Mouse (Mus musculus) intestine, embryonic 15.5 days (tissue): ENCODE measurements at regions not wholly inside any gene's neighbourhood (a gene's known extent, or its start where the extent isn't known, plus 50 kb on each side); places are given as distances from the start of the nearest gene placed in this dataset.

ENCODE experiments used
- ATAC-seq: fragments of 200-750 bp; cut with Nextera tagmentation; 2 replicates; pipeline ENCODE4 v1.8.0; 2017; ENCODE audit warnings: moderate TSS enrichment, moderate library complexity
- H3K27ac ChIP-seq: fragments of 300-500 bp; sonication (generic); 2 replicates; pipeline ENCODE4 v1.5.1; 2015; ENCODE audit warnings: mild to moderate bottlenecking, inconsistent platforms
- H3K27me3 ChIP-seq: fragments of 300-500 bp; sonication (generic); replicated peaks from 2 replicates; pipeline ENCODE4 v1.6.1; 2015; ENCODE audit warnings: inconsistent platforms
- H3K36me3 ChIP-seq: fragments of 300-500 bp; sonication (generic); 2 replicates; pipeline ENCODE4 v1.6.1; 2015; ENCODE audit warnings: inconsistent platforms
- H3K4me1 ChIP-seq: fragments of 300-500 bp; sonication (generic); replicated peaks from 2 replicates; pipeline ENCODE4 v1.6.1; 2015; ENCODE audit warnings: inconsistent platforms
- H3K4me2 ChIP-seq: fragments of 300-500 bp; sonication (generic); replicated peaks from 2 replicates; pipeline ENCODE4 v1.6.1; 2015; ENCODE audit warnings: mild to moderate bottlenecking, inconsistent platforms
- H3K4me3 ChIP-seq: fragments of 300-500 bp; sonication (generic); replicated peaks from 2 replicates; pipeline ENCODE4 v1.5.1; 2015; ENCODE audit warnings: inconsistent platforms
- H3K9ac ChIP-seq: fragments of 300-500 bp; sonication (generic); 2 replicates; pipeline ENCODE4 v1.6.1; 2015; ENCODE audit warnings: inconsistent platforms
- H3K9me3 ChIP-seq: fragments of 300-500 bp; sonication (generic); 2 replicates; pipeline ENCODE4 v1.6.1; 2016; ENCODE audit warnings: inconsistent platforms
- WGBS: fragments of 180-500 bp; shearing (Covaris S2); methylation state at CpG from one replicate; pipeline ENCODE4 v1.1.7; 2015; 5-methylcytosine and 5-hydroxymethylcytosine counted together

GRCm38 (mm10) chr1:63977956-63978355, 144.1 kb downstream of the Klf7 start:
- H3K27me3 ChIP-seq, result no peaks in the 10 kb centered on the region
- no peak overlapping the region for H3K9ac ChIP-seq
- WGBS, result 64% methylated on average over 7 of the region's 7 CpGs
- no peak for ATAC-seq
- no peak overlapping the region for H3K27ac ChIP-seq
- H3K9me3 ChIP-seq, result no peaks in the 10 kb centered on the region
- H3K36me3 ChIP-seq, result no peaks in the 10 kb centered on the region
- H3K4me3 ChIP-seq, result no peak overlapping the region
- H3K4me2 ChIP-seq, result no peak overlapping the region
- no peaks in the 10 kb centered on the region for H3K4me1 ChIP-seq

- Histone ChIP-seq H3K27me3 (no peaks in the 10 kb centered on the region), H3K4me2 (no peak overlapping the region), H3K36me3 (no peaks in the 10 kb centered on the region), H3K4me1 (no peaks in the 10 kb centered on the region), H3K27ac (no peak overlapping the region), H3K9me3 (no peaks in the 10 kb centered on the region), H3K9ac (no peak overlapping the region), H3K4me3 (no peak overlapping the region)
- 72% methylated on average over 4 of the region's 4 CpGs for WGBS
- no peak for ATAC-seq
Observed at GRCm38 (mm10) chr1:63977302-63977888, 144.7 kb downstream of the Klf7 start.

GRCm38 (mm10) chr1:63976862-63977261, 145.2 kb downstream of the Klf7 start:
- Histone ChIP-seq H3K4me3 (no peak overlapping the region), H3K27ac (no peak overlapping the region), H3K4me1 (no peaks in the 10 kb centered on the region), H3K36me3 (no peaks in the 10 kb centered on the region), H3K9me3 (no peaks in the 10 kb centered on the region), H3K9ac (no peak overlapping the region), H3K4me2 (no peak overlapping the region), H3K27me3 (no peaks in the 10 kb centered on the region)
- 68% methylated on average over 4 of the region's 4 CpGs for WGBS
- no peak for ATAC-seq

GRCm38 (mm10) chr1:63967849-63968248, 154.2 kb downstream of the Klf7 start:
- no peak for ATAC-seq

GRCm38 (mm10) chr1:63965446-63965845, 156.6 kb downstream of the Klf7 start:
- Histone ChIP-seq H3K36me3 (no peaks in the 10 kb centered on the region), H3K9me3 (no peaks in the 10 kb centered on the region), H3K4me3 (no peak overlapping the region), H3K4me1 (no peaks in the 10 kb centered on the region), H3K9ac (no peak overlapping the region), H3K27me3 (no peaks in the 10 kb centered on the region), H3K4me2 (no peak overlapping the region), H3K27ac (no peak overlapping the region)
- ATAC-seq, result no peak

More at GRCm38 (mm10) chr1:63967849-63968248, 154.2 kb downstream of the Klf7 start:
- no peak overlapping the region for H3K27ac ChIP-seq
- H3K9me3 ChIP-seq, result no peaks in the 10 kb centered on the region
- H3K4me1 ChIP-seq, result no peaks in the 10 kb centered on the region
- no peaks in the 10 kb centered on the region for H3K27me3 ChIP-seq
- H3K36me3 ChIP-seq, result no peaks in the 10 kb centered on the region
- H3K9ac ChIP-seq, result no peak overlapping the region
- no peak overlapping the region for H3K4me3 ChIP-seq
- no peak overlapping the region for H3K4me2 ChIP-seq
- 85% methylated on average over 11 of the region's 11 CpGs for WGBS

GRCm38 (mm10) chr1:63964519-63964918, 157.6 kb downstream of the Klf7 start:
- H3K9me3 ChIP-seq, result no peaks in the 10 kb centered on the region
- H3K27ac ChIP-seq, result no peak overlapping the region
- H3K9ac ChIP-seq, result no peak overlapping the region
- no peak overlapping the region for H3K4me3 ChIP-seq
- no peaks in the 10 kb centered on the region for H3K4me1 ChIP-seq
- H3K27me3 ChIP-seq, result no peaks in the 10 kb centered on the region
- no peaks in the 10 kb centered on the region for H3K36me3 ChIP-seq
- no peak overlapping the region for H3K4me2 ChIP-seq
- ATAC-seq, result no peak
- 52% methylated on average over 1 of the region's 1 CpGs for WGBS

GRCm38 (mm10) chr1:63955701-63956355, 166.3 kb downstream of the Klf7 start:
- Histone ChIP-seq H3K27ac (no peak overlapping the region), H3K27me3 (no peaks in the 10 kb centered on the region), H3K9ac (no peak overlapping the region), H3K4me2 (no peak overlapping the region), H3K4me3 (no peak overlapping the region), H3K36me3 (no peaks in the 10 kb centered on the region), H3K4me1 (no peaks in the 10 kb centered on the region), H3K9me3 (no peaks in the 10 kb centered on the region)
- no peak for ATAC-seq
- 91% methylated on average over 4 of the region's 4 CpGs for WGBS

- H3K4me3 ChIP-seq, result no peak overlapping the region
- WGBS, result 89% methylated on average over 6 of the region's 6 CpGs
- no peaks in the 10 kb centered on the region for H3K9me3 ChIP-seq
- no peak overlapping the region for H3K4me2 ChIP-seq
- no peak overlapping the region for H3K9ac ChIP-seq
- H3K27me3 ChIP-seq, result no peaks in the 10 kb centered on the region
- ATAC-seq, result no peak
- no peaks in the 10 kb centered on the region for H3K36me3 ChIP-seq
- no peaks in the 10 kb centered on the region for H3K4me1 ChIP-seq
- H3K27ac ChIP-seq, result no peak overlapping the region
Observed at GRCm38 (mm10) chr1:63954876-63955513, 167.1 kb downstream of the Klf7 start.

- Histone ChIP-seq H3K27me3 (no peaks in the 10 kb centered on the region), H3K9me3 (no peaks in the 10 kb centered on the region), H3K4me1 (no peaks in the 10 kb centered on the region), H3K36me3 (no peaks in the 10 kb centered on the region), H3K4me2 (no peak overlapping the region), H3K9ac (no peak overlapping the region), H3K4me3 (no peak overlapping the region), H3K27ac (no peak overlapping the region)
- ATAC-seq, result no peak
- WGBS, result 70% methylated on average over 2 of the region's 2 CpGs
Observed at GRCm38 (mm10) chr1:63954172-63954571, 167.9 kb downstream of the Klf7 start.

- no peak overlapping the region for H3K4me3 ChIP-seq
- WGBS, result 60% methylated on average over 18 of the region's 18 CpGs
- H3K36me3 ChIP-seq, result no peaks in the 10 kb centered on the region
- H3K4me2 ChIP-seq, result no peak overlapping the region
- no peaks in the 10 kb centered on the region for H3K9me3 ChIP-seq
- H3K27ac ChIP-seq, result no peak overlapping the region
- H3K9ac ChIP-seq, result no peak overlapping the region
- ATAC-seq, result peak; percentile 69
- no peaks in the 10 kb centered on the region for H3K4me1 ChIP-seq
- H3K27me3 ChIP-seq, result no peaks in the 10 kb centered on the region
Observed at GRCm38 (mm10) chr1:63953229-63953883, 168.7 kb downstream of the Klf7 start.

GRCm38 (mm10) chr1:63951663-63952062, 170.4 kb downstream of the Klf7 start:
- no peaks in the 10 kb centered on the region for H3K27me3 ChIP-seq
- 65% methylated on average over 7 of the region's 7 CpGs for WGBS
- H3K27ac ChIP-seq, result no peak overlapping the region
- H3K9ac ChIP-seq, result no peak overlapping the region
- H3K4me2 ChIP-seq, result no peak overlapping the region
- H3K9me3 ChIP-seq, result no peaks in the 10 kb centered on the region
- ATAC-seq, result no peak
- no peaks in the 10 kb centered on the region for H3K36me3 ChIP-seq
- H3K4me3 ChIP-seq, result no peak overlapping the region
- H3K4me1 ChIP-seq, result no peaks in the 10 kb centered on the region

GRCm38 (mm10) chr1:63947278-63947677, 174.8 kb downstream of the Klf7 start:
- WGBS, result 76% methylated on average over 1 of the region's 1 CpGs
- Histone ChIP-seq H3K36me3 (no peaks in the 10 kb centered on the region), H3K27me3 (no peaks in the 10 kb centered on the region), H3K9me3 (no peaks in the 10 kb centered on the region), H3K4me2 (no peak overlapping the region), H3K4me1 (no peaks in the 10 kb centered on the region), H3K27ac (no peak overlapping the region), H3K9ac (no peak overlapping the region), H3K4me3 (no peak overlapping the region)
- ATAC-seq, result no peak
